Mouse (Mus musculus) bone marrow macrophage, adult 2 months (primary cell): ENCODE measurements around the gene Fam71b.

ENCODE experiments used
- CTCF ChIP-seq: IDR thresholded peaks from 2 replicates; pipeline ENCODE4 v1.5.1; 2012; ENCODE audit warnings: low read depth, mild to moderate bottlenecking, low read length, moderate library complexity
- POLR2A ChIP-seq: IDR thresholded peaks from 2 replicates; pipeline ENCODE4 v1.6.1; 2012; ENCODE audit warnings: mild to moderate bottlenecking, low read depth, low read length, borderline replicate concordance

DNA sequence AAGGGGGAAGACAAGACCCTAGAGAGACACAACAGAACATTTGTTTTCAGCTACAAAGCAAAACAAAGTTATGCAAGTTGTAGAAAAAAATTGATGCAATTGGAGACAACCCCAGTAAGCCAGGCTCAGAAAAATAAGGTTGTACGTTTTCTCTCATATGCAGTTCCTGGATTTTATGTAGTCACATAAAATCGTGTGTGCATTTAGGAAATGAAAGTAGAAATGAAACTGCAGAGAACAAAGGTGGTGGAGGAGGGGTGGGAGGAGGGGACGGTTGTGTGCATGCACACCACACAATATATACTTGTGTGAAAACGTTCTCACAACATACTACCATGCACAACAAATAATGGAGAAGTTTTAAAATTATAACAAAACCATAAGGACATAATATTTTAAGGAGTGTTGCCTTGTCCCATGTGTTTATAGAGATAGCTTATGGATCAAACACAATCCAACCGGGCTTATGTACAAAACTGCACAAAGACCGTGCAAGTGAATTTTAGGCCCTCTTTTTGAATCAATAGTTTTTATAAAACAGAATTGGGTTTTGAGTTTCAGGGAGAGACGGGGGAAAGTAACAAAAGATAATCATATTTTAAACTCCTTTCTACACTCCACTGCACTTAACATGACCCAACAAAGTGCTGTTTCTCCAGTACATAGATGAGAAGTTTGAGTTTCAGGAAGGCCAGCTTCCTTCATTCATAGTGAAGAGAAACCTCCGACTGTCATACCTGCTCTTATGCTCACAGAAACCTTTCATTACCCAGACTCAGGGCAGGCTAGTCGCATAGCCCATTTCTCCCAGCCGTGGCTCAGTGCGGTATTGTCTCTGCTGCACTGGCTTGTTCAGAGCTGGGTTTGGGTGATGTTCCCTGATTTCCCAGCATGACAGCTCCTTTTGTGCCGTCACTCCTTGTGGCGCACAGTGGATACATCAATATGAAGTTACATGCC is 23.0 kb upstream of the Fam71b start:
- TF ChIP-seq CTCF (no peak), POLR2A (no peak)
